Mouse (Mus musculus): Measurements from ENCODE around the gene Lrrc20. TPM values are rescaled to one million over a fixed set of nuclear protein-coding genes. Genes with fewer than 3 reads are reported as not detected.
A peak's percentile ranks its signal among the peaks of the same experiment; 100 is the strongest.
"Not testable (repeated sequence)": the region's sequence is repeated elsewhere in the genome, so short reads cannot be mapped to it uniquely, and the experiment has no call there.

Gene Lrrc20
- polyA plus RNA-seq, 1 experiment from 2014 or later: 22.1 TPM

GRCm38 (mm10) chr10:61563550-61563949, 87.9 kb downstream of the Lrrc20 start:
- H3K36me3 ChIP-seq: no peaks in the 10 kb centered on the region; the same call in 1 of the 2 replicates

DNA sequence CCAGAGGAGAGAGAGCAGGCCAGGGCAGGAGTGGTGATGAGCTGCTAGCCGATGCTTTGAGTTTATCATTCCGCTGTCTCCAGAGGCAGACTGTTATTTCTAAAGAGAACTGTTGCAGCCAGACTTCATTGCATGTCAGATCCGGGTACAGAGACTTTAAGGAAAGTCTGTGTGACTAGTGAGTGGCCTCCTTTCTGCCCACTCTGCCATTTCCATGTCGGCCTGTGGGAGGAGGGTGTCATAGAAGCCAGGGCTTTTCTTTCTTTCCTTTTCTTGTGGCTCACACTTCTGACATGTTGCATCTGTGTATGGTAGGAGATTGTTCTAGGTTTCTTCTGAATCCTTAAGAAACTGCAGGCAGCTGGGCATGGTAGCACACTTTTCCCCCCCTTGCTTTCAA, 88.8 kb downstream of the Lrrc20 start:
- H3K27ac ChIP-seq (replicated peaks): no peak overlapping the region
- no peak overlapping the region for H3K4me3 ChIP-seq
- ATAC-seq (replicated peaks): no peak
- no peaks in the 10 kb centered on the region for H3K27me3 ChIP-seq
- H3K9me3 ChIP-seq: no peaks in the 10 kb centered on the region
- H3K4me2 ChIP-seq (replicated peaks): no peak overlapping the region
- no peaks in the 10 kb centered on the region; the same call in 1 of the 2 replicates for H3K36me3 ChIP-seq
- no peaks in the 10 kb centered on the region for H3K4me1 ChIP-seq
- no peak overlapping the region for H3K9ac ChIP-seq (replicated peaks)
- 82% methylated on average over 4 of the region's 4 CpGs for WGBS

More at GRCm38 (mm10) chr10:61563550-61563949, 87.9 kb downstream of the Lrrc20 start:
- no peaks in the 10 kb centered on the region for H3K9me3 ChIP-seq
- no peak overlapping the region for H3K4me3 ChIP-seq
- H3K4me2 ChIP-seq (replicated peaks): no peak overlapping the region
- 75% methylated on average over 9 of the region's 9 CpGs for WGBS
- H3K27ac ChIP-seq (replicated peaks): no peak overlapping the region
- ATAC-seq (replicated peaks): no peak
- no peak overlapping the region for H3K9ac ChIP-seq (replicated peaks)
- H3K27me3 ChIP-seq: no peaks in the 10 kb centered on the region
- H3K4me1 ChIP-seq: no peaks in the 10 kb centered on the region

- peak overlapping the region; percentile 51 for H3K27ac ChIP-seq (replicated peaks)
- no peaks in the 10 kb centered on the region for H3K9me3 ChIP-seq
- no peaks in the 10 kb centered on the region for H3K36me3 ChIP-seq
- H3K27me3 ChIP-seq: no peaks in the 10 kb centered on the region
- H3K9ac ChIP-seq (replicated peaks): no peak overlapping the region
- peaks cover 16% of the 10 kb centered on the region for H3K4me1 ChIP-seq
- H3K4me3 ChIP-seq: no peak overlapping the region
- 11% methylated on average over 10 of the region's 10 CpGs for WGBS
- no peak overlapping the region for H3K4me2 ChIP-seq (replicated peaks)
- peak; percentile 69 for ATAC-seq (replicated peaks)
Observed at GRCm38 (mm10) chr10:61570181-61570580, 94.6 kb downstream of the Lrrc20 start.

GRCm38 (mm10) chr10:61572126-61572525, 96.5 kb downstream of the Lrrc20 start:
- H3K9ac ChIP-seq (replicated peaks): no peak overlapping the region
- no peaks in the 10 kb centered on the region for H3K27me3 ChIP-seq
- H3K27ac ChIP-seq (replicated peaks): no peak overlapping the region
- WGBS: 51% methylated on average over 5 of the region's 5 CpGs
- no peaks in the 10 kb centered on the region for H3K9me3 ChIP-seq
- H3K36me3 ChIP-seq: no peaks in the 10 kb centered on the region
- peaks cover 30% of the 10 kb centered on the region for H3K4me1 ChIP-seq
- no peak overlapping the region for H3K4me2 ChIP-seq (replicated peaks)
- ATAC-seq (replicated peaks): no peak
- no peak overlapping the region for H3K4me3 ChIP-seq

DNA sequence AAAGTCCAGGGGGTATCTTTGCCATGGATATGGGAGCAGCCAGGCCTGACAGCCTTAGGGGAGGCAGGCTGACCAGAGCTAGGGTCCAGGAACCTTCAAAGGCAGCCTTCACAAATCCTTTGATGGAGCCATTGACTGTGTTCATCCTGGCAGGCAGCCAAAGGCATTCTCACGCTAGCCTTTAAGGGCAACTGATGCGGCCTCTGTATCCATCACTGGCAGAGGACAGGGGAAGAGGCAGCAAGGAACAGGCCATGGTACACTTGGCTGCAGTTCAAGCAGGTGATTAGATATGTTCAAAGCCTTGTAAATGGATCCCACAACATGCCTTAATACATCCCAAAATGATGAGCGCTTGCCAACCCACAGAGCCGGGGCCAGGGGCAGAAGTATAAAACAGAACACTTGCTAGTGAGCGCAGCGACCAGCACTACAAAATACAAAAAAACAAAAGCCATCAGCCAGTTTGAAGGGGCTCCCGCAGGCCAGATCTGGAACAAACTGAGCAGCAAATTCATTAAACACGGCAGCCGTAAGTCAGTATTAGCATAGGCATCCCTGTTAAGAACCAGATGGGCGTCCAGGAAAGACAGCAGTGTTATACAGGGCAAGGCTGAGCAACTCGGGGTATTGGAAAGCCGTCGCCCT, 100.6 kb downstream of the Lrrc20 start:
- peaks cover 14% of the 10 kb centered on the region for H3K4me1 ChIP-seq
- H3K27ac ChIP-seq (replicated peaks): no peak overlapping the region; the same call in 1 of the 2 replicates
- 23% methylated on average over 13 of the region's 13 CpGs for WGBS
- H3K36me3 ChIP-seq: no peaks in the 10 kb centered on the region
- no peak overlapping the region for H3K4me2 ChIP-seq (replicated peaks)
- H3K27me3 ChIP-seq: no peaks in the 10 kb centered on the region
- no peak overlapping the region for H3K4me3 ChIP-seq
- H3K9ac ChIP-seq (replicated peaks): no peak overlapping the region
- H3K9me3 ChIP-seq: no peaks in the 10 kb centered on the region
- ATAC-seq (replicated peaks): peak; percentile 38; the same call in 1 of the 2 replicates

GRCm38 (mm10) chr10:61587241-61587849, 111.7 kb downstream of the Lrrc20 start:
- 83% methylated on average over 7 of the region's 7 CpGs for WGBS

GRCm38 (mm10) chr10:61597991-61598390, 122.4 kb downstream of the Lrrc20 start:
- H3K9ac ChIP-seq (replicated peaks): no peak overlapping the region
- peaks cover 3% of the 10 kb centered on the region; the same call in 1 of the 2 replicates for H3K27me3 ChIP-seq
- H3K36me3 ChIP-seq: no peaks in the 10 kb centered on the region
- H3K9me3 ChIP-seq: no peaks in the 10 kb centered on the region
- no peak for ATAC-seq (replicated peaks)
- no peak overlapping the region for H3K27ac ChIP-seq (replicated peaks)
- no peak overlapping the region for H3K4me3 ChIP-seq
- no peak overlapping the region for H3K4me2 ChIP-seq (replicated peaks)
- 57% methylated on average over 7 of the region's 7 CpGs for WGBS
- peaks cover 4% of the 10 kb centered on the region for H3K4me1 ChIP-seq

More at GRCm38 (mm10) chr10:61587241-61587849, 111.7 kb downstream of the Lrrc20 start:
- no peak overlapping the region for H3K4me2 ChIP-seq (replicated peaks)
- H3K36me3 ChIP-seq: no peaks in the 10 kb centered on the region
- no peaks in the 10 kb centered on the region for H3K9me3 ChIP-seq
- ATAC-seq (replicated peaks): no peak
- peaks cover 11% of the 10 kb centered on the region for H3K4me1 ChIP-seq
- no peaks in the 10 kb centered on the region for H3K27me3 ChIP-seq
- no peak overlapping the region for H3K4me3 ChIP-seq
- no peak overlapping the region for H3K9ac ChIP-seq (replicated peaks)
- H3K27ac ChIP-seq (replicated peaks): no peak overlapping the region

- no peak overlapping the region for H3K27ac ChIP-seq (replicated peaks)
- no peak for ATAC-seq (replicated peaks)
- peaks cover 4% of the 10 kb centered on the region for H3K4me1 ChIP-seq
- peaks cover 3% of the 10 kb centered on the region; the same call in 1 of the 2 replicates for H3K27me3 ChIP-seq
- H3K9ac ChIP-seq (replicated peaks): no peak overlapping the region
- WGBS: 37% methylated on average over 9 of the region's 9 CpGs
- no peak overlapping the region for H3K4me2 ChIP-seq (replicated peaks)
- H3K9me3 ChIP-seq: no peaks in the 10 kb centered on the region
- H3K4me3 ChIP-seq: no peak overlapping the region
- no peaks in the 10 kb centered on the region for H3K36me3 ChIP-seq
Observed at GRCm38 (mm10) chr10:61599556-61600114, 124.0 kb downstream of the Lrrc20 start.

DNA sequence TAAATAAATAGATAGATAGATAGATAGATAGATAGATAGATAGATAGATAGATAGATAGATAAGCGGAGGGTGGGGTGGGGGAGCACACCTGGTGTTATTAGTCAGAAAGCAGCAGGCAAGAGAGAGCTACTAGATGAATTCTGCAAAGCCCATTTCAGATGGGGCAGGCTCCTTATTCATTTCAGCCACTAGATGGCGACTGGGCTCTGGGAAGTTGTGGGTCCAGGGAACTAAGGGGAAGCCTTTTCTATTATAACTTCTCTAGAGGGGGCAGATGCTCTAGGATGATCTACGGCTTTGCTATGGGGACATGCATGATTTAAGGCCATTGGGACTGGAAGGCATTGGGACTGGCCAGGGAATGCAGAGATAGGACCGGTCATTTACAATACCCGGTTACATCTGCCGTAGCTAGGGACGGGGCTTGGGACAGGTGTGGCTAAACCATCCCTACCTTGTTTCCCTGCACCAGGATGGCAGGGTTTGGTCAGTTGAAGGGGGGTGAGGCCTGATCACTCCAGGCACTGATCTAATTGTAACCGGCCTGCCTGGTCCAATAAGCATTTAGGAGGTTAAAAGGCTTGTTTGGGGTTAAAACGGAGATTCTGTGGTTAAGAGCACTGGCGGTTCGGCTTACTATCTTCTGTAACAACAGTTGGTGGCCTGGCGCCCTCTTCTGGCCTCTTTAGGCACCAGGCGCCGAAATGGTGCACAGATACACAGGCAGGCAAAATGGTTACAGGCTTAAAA, 126.9 kb downstream of the Lrrc20 start:
- peak; percentile 71 for ATAC-seq (replicated peaks)
- no peaks in the 10 kb centered on the region; the same call in 1 of the 2 replicates for H3K4me1 ChIP-seq
- no peak overlapping the region for H3K27ac ChIP-seq (replicated peaks)
- no peak overlapping the region for H3K4me3 ChIP-seq
- H3K27me3 ChIP-seq: no peaks in the 10 kb centered on the region
- H3K9ac ChIP-seq (replicated peaks): no peak overlapping the region
- no peak overlapping the region for H3K4me2 ChIP-seq (replicated peaks)
- H3K9me3 ChIP-seq: no peaks in the 10 kb centered on the region
- no peaks in the 10 kb centered on the region for H3K36me3 ChIP-seq
- 16% methylated on average over 14 of the region's 14 CpGs for WGBS

- 68% methylated on average over 10 of the region's 10 CpGs for WGBS
- no peak for ATAC-seq (replicated peaks)
Observed at GRCm38 (mm10) chr10:61604376-61605065, 128.9 kb downstream of the Lrrc20 start.

DNA sequence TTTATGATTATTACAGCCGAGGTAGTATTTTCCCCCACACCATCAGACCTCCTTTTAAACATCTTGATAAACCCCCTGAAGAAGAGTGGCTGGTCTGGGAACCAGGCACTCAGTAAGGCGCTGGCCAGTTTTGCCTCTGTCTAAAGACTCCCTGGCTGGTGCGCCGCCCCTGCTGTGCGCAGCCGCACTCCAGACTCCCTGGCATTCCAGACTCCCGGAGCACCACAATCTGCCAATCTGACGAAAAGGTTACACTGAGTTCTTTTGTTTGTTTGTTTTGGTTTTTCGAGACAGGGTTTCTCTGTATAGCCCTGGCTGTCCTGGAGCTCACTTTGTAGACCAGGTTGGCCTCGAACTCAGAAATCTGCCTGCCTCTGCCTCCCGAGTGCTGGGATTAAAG, 129.8 kb downstream of the Lrrc20 start:
- H3K9me3 ChIP-seq; H3K4me3 ChIP-seq; H3K27me3 ChIP-seq; H3K9ac ChIP-seq (replicated peaks); H3K4me2 ChIP-seq (replicated peaks); H3K36me3 ChIP-seq; ATAC-seq (replicated peaks); H3K27ac ChIP-seq (replicated peaks); H3K4me1 ChIP-seq: not testable (repeated sequence)
- WGBS: 65% methylated on average over 11 of the region's 11 CpGs

More at GRCm38 (mm10) chr10:61604376-61605065, 128.9 kb downstream of the Lrrc20 start:
- no peak overlapping the region for H3K4me3 ChIP-seq
- H3K9ac ChIP-seq (replicated peaks): no peak overlapping the region
- no peak overlapping the region for H3K27ac ChIP-seq (replicated peaks)
- no peaks in the 10 kb centered on the region for H3K36me3 ChIP-seq
- H3K4me1 ChIP-seq: no peaks in the 10 kb centered on the region; the same call in 1 of the 2 replicates
- no peaks in the 10 kb centered on the region for H3K9me3 ChIP-seq
- no peak overlapping the region for H3K4me2 ChIP-seq (replicated peaks)
- H3K27me3 ChIP-seq: no peaks in the 10 kb centered on the region
